Mouse (Mus musculus) stomach, postnatal 0 days (tissue): ENCODE measurements at regions not wholly inside any gene's neighbourhood (a gene's known extent, or its start where the extent isn't known, plus 50 kb on each side); places are given as distances from the start of the nearest gene placed in this dataset.

ENCODE experiments used
- ATAC-seq: fragments of 200-750 bp; cut with Nextera tagmentation; 2 replicates; pipeline ENCODE4 v1.8.0; 2017; ENCODE audit not compliant: low FRiP score, low TSS enrichment
- DNase-seq: peaks from one replicate; pipeline ENCODE4 v3.0.0-alpha.2; 2016; ENCODE audit warnings: low spot score
- H3K27ac ChIP-seq: fragments of 300-500 bp; sonication (generic); replicated peaks from 2 replicates; pipeline ENCODE4 v1.5.1; 2014; ENCODE audit warnings: mild to moderate bottlenecking, control low read depth
- H3K27me3 ChIP-seq: fragments of 300-500 bp; sonication (generic); 2 replicates; pipeline ENCODE4 v1.6.1; 2014; ENCODE audit warnings: low read length; ENCODE audit not compliant: control insufficient read depth, insufficient read depth
- H3K36me3 ChIP-seq: fragments of 300-500 bp; sonication (generic); 2 replicates; pipeline ENCODE4 v1.6.1; 2014; ENCODE audit warnings: low read length, mixed read lengths; ENCODE audit not compliant: control insufficient read depth, insufficient read depth
- H3K4me1 ChIP-seq: fragments of 300-500 bp; sonication (generic); replicated peaks from 2 replicates; pipeline ENCODE4 v1.6.1; 2014; ENCODE audit warnings: antibody characterized with exemption; ENCODE audit not compliant: control insufficient read depth, insufficient read depth
- H3K4me2 ChIP-seq: fragments of 300-500 bp; sonication (generic); replicated peaks from 2 replicates; pipeline ENCODE4 v1.6.1; 2014; ENCODE audit warnings: low read depth, mild to moderate bottlenecking, control low read depth, moderate library complexity
- H3K4me3 ChIP-seq: fragments of 300-500 bp; sonication (generic); 2 replicates; pipeline ENCODE4 v1.5.1; 2014; ENCODE audit warnings: low read depth, low read length, control low read depth
- H3K9ac ChIP-seq: fragments of 300-500 bp; sonication (generic); 2 replicates; pipeline ENCODE4 v1.6.1; 2014; ENCODE audit warnings: mild to moderate bottlenecking, low read length, control low read depth, mixed read lengths
- H3K9me3 ChIP-seq: fragments of 300-500 bp; sonication (generic); 2 replicates; pipeline ENCODE4 v1.6.1; 2016; ENCODE audit warnings: low read length; ENCODE audit not compliant: control insufficient read depth
- CTCF ChIP-seq: IDR thresholded peaks from 2 replicates; pipeline ENCODE4 v1.5.1; 2016; ENCODE audit warnings: antibody characterized with exemption, low read depth, mild to moderate bottlenecking, moderate library complexity
- EP300 ChIP-seq: optimal IDR thresholded peaks from 2 replicates; pipeline ENCODE3; 2016; ENCODE audit warnings: antibody characterized with exemption
- WGBS: fragments of 180-500 bp; shearing (Covaris S2); extraction: QIAGEN DNeasy Blood & Tissue Kit; methylation state at CpG from one replicate; pipeline ENCODE4 v1.1.7; 2014; 5-methylcytosine and 5-hydroxymethylcytosine counted together

GRCm38 (mm10) chr2:45623056-45623455, 505.9 kb upstream of the Zeb2 start:
- Histone ChIP-seq H3K9ac (no peak overlapping the region), H3K27ac (no peak overlapping the region), H3K36me3 (no peaks in the 10 kb centered on the region), H3K27me3 (no peaks in the 10 kb centered on the region), H3K4me2 (no peak overlapping the region), H3K4me1 (no peaks in the 10 kb centered on the region), H3K9me3 (no peaks in the 10 kb centered on the region), H3K4me3 (no peak overlapping the region)
- 73% methylated on average over 3 of the region's 3 CpGs for WGBS
- no peak for ATAC-seq
- DNase-seq = no peak
- TF ChIP-seq CTCF = no peak
- TF ChIP-seq EP300 = no peak

DNA sequence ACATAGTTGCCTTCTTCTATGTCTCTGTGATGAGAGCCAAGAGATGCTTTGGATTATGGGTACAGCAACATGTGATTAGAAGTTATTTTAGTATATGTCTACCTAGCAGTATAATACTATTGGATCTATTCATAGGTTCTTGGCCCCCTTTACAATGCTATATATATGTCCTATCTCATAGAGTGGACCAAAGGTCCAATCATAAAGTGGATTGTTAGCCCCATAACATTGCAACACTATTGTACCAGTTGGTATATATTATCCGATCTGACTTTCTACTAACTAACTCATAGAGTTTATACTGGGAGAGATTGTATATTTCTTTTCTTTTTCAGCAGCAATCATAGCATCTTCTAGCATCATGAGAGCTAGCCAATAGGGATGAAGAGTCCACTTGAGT, 491.7 kb upstream of the Zeb2 start:
- no peaks in the 10 kb centered on the region for H3K27me3 ChIP-seq
- no peaks in the 10 kb centered on the region for H3K36me3 ChIP-seq
- H3K4me2 ChIP-seq = no peak overlapping the region
- TF ChIP-seq CTCF = no peak
- TF ChIP-seq EP300 = no peak
- no peak overlapping the region for H3K4me3 ChIP-seq
- ATAC-seq = no peak
- no peak for DNase-seq
- no peaks in the 10 kb centered on the region for H3K9me3 ChIP-seq
- H3K27ac ChIP-seq = no peak overlapping the region
- 96% methylated on average over 1 of the region's 1 CpGs for WGBS
- no peak overlapping the region for H3K9ac ChIP-seq
- no peaks in the 10 kb centered on the region for H3K4me1 ChIP-seq

GRCm38 (mm10) chr2:45607393-45607792, 490.2 kb upstream of the Zeb2 start:
- no peaks in the 10 kb centered on the region for H3K9me3 ChIP-seq
- no peak overlapping the region for H3K9ac ChIP-seq
- H3K36me3 ChIP-seq = no peaks in the 10 kb centered on the region
- no peak for DNase-seq
- no peak for TF ChIP-seq EP300
- TF ChIP-seq CTCF = no peak
- no peak overlapping the region for H3K27ac ChIP-seq
- no peak overlapping the region for H3K4me2 ChIP-seq
- H3K27me3 ChIP-seq = no peaks in the 10 kb centered on the region
- H3K4me1 ChIP-seq = no peaks in the 10 kb centered on the region
- H3K4me3 ChIP-seq = no peak overlapping the region
- no peak for ATAC-seq

DNA sequence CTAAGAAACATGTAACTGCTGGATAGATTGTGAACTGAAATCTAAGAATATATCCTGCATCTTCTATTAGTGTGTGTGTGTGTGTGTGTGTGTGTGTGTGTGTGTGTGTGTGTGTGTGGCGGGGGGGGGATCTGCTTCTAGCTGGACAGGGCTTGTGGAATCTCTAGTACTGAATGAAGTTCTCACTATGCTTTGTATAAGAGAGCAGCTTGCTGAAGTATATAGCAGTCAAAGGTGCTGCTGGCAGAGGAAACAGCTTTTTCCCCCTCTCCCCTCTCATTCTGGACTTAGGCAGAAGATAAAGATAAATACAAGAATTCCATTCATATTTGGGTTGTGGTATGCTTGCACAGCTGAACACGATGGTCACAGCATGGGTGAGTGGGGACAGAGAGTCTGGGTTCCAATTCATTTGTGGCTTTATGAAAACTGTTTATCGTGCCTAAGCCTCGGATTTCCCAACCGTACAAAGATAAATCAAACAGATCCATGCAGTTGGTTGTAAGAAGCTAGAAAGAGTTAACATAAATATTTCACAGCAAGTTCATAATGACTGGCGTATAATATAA, 484.2 kb upstream of the Zeb2 start:
- H3K27me3 ChIP-seq = no peaks in the 10 kb centered on the region
- no peak overlapping the region for H3K9ac ChIP-seq
- no peaks in the 10 kb centered on the region for H3K9me3 ChIP-seq
- DNase-seq (no peak), ATAC-seq (no peak)
- no peak overlapping the region for H3K27ac ChIP-seq
- no peaks in the 10 kb centered on the region for H3K4me1 ChIP-seq
- H3K36me3 ChIP-seq = no peaks in the 10 kb centered on the region
- no peak overlapping the region for H3K4me3 ChIP-seq
- no peak overlapping the region for H3K4me2 ChIP-seq
- 33% methylated on average over 6 of the region's 6 CpGs for WGBS
- TF ChIP-seq EP300 (no peak), CTCF (no peak)

- Histone ChIP-seq H3K4me1 (no peaks in the 10 kb centered on the region), H3K36me3 (no peaks in the 10 kb centered on the region), H3K27ac (no peak overlapping the region), H3K4me2 (no peak overlapping the region), H3K9ac (no peak overlapping the region), H3K4me3 (no peak overlapping the region), H3K9me3 (no peaks in the 10 kb centered on the region), H3K27me3 (no peaks in the 10 kb centered on the region)
- ATAC-seq (no peak), DNase-seq (peak; percentile 15)
- TF ChIP-seq CTCF (no peak), EP300 (no peak)
- 66% methylated on average over 4 of the region's 4 CpGs for WGBS
These were observed 476.6 kb upstream of the Zeb2 start for GRCm38 (mm10) chr2:45593765-45594164.

- no peaks in the 10 kb centered on the region for H3K9me3 ChIP-seq
- H3K36me3 ChIP-seq = no peaks in the 10 kb centered on the region
- no peaks in the 10 kb centered on the region for H3K27me3 ChIP-seq
- no peak for TF ChIP-seq CTCF
- no peak for TF ChIP-seq EP300
- H3K9ac ChIP-seq = no peak overlapping the region
- H3K27ac ChIP-seq = no peak overlapping the region
- ATAC-seq = no peak
- H3K4me3 ChIP-seq = no peak overlapping the region
- H3K4me2 ChIP-seq = no peak overlapping the region
- DNase-seq = no peak
- WGBS = 73% methylated on average over 1 of the region's 1 CpGs
- no peaks in the 10 kb centered on the region for H3K4me1 ChIP-seq
These were observed 473.8 kb upstream of the Zeb2 start for GRCm38 (mm10) chr2:45590980-45591379.
